Mouse (Mus musculus) hindbrain, embryonic 10.5 days (tissue): Measurements from ENCODE around the gene Gm10477. TPM values are rescaled to one million over a fixed set of nuclear protein-coding genes. Genes with fewer than 3 reads are reported as not detected.
"Not testable (repeated sequence)": the region's sequence is repeated elsewhere in the genome, so short reads cannot be mapped to it uniquely, and the experiment has no call there.

Experiments used
- DNase-seq: peaks from one replicate; pipeline ENCODE4 v3.0.0-alpha.2; 2017; ENCODE audit warnings: low spot score
- H3K27ac ChIP-seq: fragments of 300-500 bp; sonication (generic); 2 replicates; pipeline ENCODE4 v1.5.1; 2016; ENCODE audit warnings: mild to moderate bottlenecking, moderate library complexity
- H3K27me3 ChIP-seq: fragments of 300-500 bp; sonication (generic); 2 replicates; pipeline ENCODE4 v1.6.1; 2016; ENCODE audit warnings: mild to moderate bottlenecking; ENCODE audit not compliant: poor library complexity, insufficient read depth, severe bottlenecking
- H3K36me3 ChIP-seq: fragments of 300-500 bp; sonication (generic); 2 replicates; pipeline ENCODE4 v1.6.1; 2016; ENCODE audit warnings: mild to moderate bottlenecking, moderate library complexity
- H3K4me1 ChIP-seq: fragments of 300-500 bp; sonication (generic); replicated peaks from 2 replicates; pipeline ENCODE4 v1.6.1; 2016; ENCODE audit warnings: mild to moderate bottlenecking
- H3K4me3 ChIP-seq: fragments of 300-500 bp; sonication (generic); 2 replicates; pipeline ENCODE4 v1.5.1; 2016; ENCODE audit warnings: mild to moderate bottlenecking, moderate library complexity
- H3K9me3 ChIP-seq: fragments of 300-500 bp; sonication (generic); 2 replicates; pipeline ENCODE4 v1.6.1; 2016; ENCODE audit warnings: mild to moderate bottlenecking, moderate library complexity
- WGBS: fragments of 180-500 bp; shearing (Covaris S2); methylation state at CpG from one replicate; pipeline ENCODE4 v1.1.7; 2016; 5-methylcytosine and 5-hydroxymethylcytosine counted together
- polyA plus RNA-seq: library from polyadenylated mRNA; unstranded; fragments of >200 nt; fragmentation: Nextera tagmentation; extraction: Ambion mirVana; gene quantifications from 2 replicates; pipeline ENCODE4 v1.2.1, GENCODE M21; 2016

Gm10477 gene
- polyA plus RNA-seq: not detected in 2 replicates

DNA sequence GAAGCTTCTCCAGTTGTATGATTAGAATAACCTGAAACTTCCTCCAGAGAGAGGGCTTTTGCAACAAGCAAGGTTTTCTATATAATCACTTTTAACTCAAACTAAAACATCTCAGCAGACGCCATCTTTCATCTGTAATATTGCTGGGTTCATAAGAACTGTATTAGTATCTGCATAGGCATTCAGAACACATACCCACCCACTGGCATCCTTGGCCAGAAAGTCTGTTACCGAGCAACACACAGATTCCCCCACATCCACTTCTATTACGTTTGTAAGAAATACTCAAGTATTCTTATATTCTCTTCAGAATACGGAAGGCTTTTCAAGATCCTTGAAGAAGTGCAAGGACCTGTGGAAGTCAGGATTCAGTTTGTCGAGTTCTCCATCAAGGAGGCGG lies at the start of gene Gm10477:
Gene Gm10477 (plus strand): TSS at position 301 of the 400 bp plus-strand sequence.
- not testable (repeated sequence) for H3K27ac ChIP-seq, H3K9me3 ChIP-seq, H3K27me3 ChIP-seq, H3K36me3 ChIP-seq, DNase-seq, H3K4me3 ChIP-seq, H3K4me1 ChIP-seq
- WGBS: 90% methylated on average over 6 of the region's 6 CpGs

DNA sequence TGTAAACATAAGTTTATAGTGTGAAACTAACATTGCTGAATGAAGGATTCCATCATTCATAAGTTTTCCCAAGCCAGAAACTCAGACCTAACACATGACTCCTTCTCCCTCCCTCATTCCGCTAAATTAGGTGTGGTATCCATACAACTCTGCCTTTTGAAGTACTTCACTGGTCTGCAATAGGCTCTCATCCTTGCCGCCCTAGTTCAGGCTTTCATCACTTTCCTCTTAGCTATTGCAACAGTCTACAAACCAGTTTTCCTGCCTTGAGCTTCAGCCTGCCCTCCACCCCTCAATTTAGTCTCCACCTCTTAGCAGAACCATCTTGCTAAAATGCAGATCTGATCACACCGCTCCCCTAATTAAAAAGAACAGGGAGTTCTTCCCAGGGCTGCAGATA lies 47.0 kb upstream of the Gm10477 start:
- Histone ChIP-seq H3K27ac (no peak overlapping the region), H3K27me3 (no peaks in the 10 kb centered on the region), H3K9me3 (no peaks in the 10 kb centered on the region), H3K4me1 (no peaks in the 10 kb centered on the region), H3K36me3 (peaks cover 15% of the 10 kb centered on the region), H3K4me3 (no peak overlapping the region)
- WGBS: 88% methylated on average over 3 of the region's 3 CpGs
- no peak for DNase-seq

DNA sequence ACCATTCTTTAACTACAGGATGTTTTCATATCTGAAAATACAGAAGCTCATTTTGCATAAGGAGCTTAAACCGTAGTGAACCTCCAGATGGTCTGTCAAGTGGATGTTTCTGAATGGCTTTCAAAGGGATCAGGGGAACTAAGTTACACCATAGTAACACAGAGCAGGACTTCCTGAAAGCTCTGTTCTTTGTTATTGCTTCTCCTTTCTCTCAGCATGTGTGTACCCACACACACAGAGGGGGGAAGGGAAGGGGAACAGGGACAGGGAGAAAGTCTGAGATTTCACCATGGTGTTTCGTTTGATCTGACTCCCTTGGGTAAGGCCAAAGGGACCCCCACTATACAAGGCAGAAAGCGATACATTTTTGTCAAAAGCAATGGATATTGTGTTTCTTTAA lies 42.6 kb upstream of the Gm10477 start:
- WGBS: 62% methylated on average over 3 of the region's 3 CpGs

DNA sequence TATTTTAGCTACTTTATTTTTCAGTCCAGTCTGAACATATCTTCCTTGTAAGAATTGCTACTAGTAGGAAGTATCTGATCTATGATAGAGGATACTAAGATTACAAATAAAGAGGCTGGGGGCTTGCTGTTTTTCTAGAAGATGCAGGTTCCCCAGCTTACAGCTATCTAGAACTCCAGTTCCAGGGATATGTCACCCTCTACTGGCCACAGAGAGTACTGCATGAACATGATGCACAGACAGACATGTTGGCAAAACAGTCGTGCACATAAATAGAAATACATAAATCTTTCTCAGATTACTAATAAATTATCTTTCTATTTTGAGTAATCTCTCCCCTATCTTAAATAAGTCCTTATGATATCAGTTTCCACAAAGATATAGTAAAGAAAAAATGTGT lies 34.8 kb upstream of the Gm10477 start:
- Histone ChIP-seq H3K4me1 (no peaks in the 10 kb centered on the region), H3K27me3 (no peaks in the 10 kb centered on the region), H3K4me3 (no peak overlapping the region), H3K9me3 (no peaks in the 10 kb centered on the region), H3K36me3 (peaks cover 5% of the 10 kb centered on the region; the same call in 1 of the 2 replicates), H3K27ac (no peak overlapping the region)
- peak; percentile 55 for DNase-seq
- WGBS: 33% methylated on average over 1 of the region's 1 CpGs

More for the DNA sequence above, 42.6 kb upstream of the Gm10477 start:
- no peaks in the 10 kb centered on the region for H3K9me3 ChIP-seq
- H3K27ac ChIP-seq: no peak overlapping the region
- H3K27me3 ChIP-seq: no peaks in the 10 kb centered on the region
- DNase-seq: no peak
- H3K4me1 ChIP-seq: no peaks in the 10 kb centered on the region
- H3K4me3 ChIP-seq: no peak overlapping the region
- H3K36me3 ChIP-seq: peaks cover 25% of the 10 kb centered on the region

DNA sequence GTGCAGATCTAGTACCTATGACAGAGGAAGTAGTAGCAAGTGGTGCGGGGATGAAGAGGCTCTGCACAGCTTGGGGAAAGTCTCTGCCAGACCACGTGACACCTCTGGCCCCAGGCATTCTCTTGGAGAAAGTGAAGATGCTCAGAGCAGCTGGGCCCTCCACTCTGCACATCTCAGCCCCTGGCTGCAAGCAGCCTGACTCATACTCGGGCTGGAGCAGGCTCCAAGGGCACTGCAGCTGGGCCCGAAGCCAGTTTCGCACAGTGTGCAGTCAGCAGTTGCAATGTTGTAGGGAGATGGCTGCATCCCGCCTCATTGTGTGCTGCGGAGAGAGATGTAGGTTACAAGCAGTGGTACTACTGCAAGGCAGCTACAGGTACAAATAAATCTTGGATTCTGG lies 27.3 kb upstream of the Gm10477 start:
- H3K27ac ChIP-seq: no peak overlapping the region
- no peak overlapping the region for H3K4me3 ChIP-seq
- WGBS: 87% methylated on average over 7 of the region's 7 CpGs
- no peak for DNase-seq
- H3K4me1 ChIP-seq: no peaks in the 10 kb centered on the region
- H3K36me3 ChIP-seq: peaks cover 11% of the 10 kb centered on the region
- H3K9me3 ChIP-seq: no peaks in the 10 kb centered on the region
- H3K27me3 ChIP-seq: no peaks in the 10 kb centered on the region

DNA sequence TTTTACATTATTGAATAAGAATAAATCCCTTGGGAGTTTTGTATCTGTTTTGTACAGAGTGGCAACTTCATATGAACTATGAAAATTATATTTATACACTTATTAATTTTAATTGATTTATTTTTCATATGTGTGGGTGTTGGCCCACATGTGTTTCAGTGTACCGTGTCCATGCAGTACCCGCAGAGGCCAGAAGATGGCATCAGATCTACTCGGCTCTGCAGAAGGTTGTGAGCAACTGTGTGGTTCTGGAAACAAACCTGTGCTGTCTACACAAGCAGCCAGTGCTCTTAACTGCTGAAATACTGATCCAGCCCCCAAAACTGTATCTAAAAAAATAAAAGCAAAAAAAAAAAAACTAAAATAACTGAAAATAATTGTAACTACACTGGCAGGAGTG lies 6.7 kb downstream of the Gm10477 start:
- no peaks in the 10 kb centered on the region for H3K9me3 ChIP-seq
- H3K4me1 ChIP-seq: no peaks in the 10 kb centered on the region
- WGBS: 12% methylated on average over 3 of the region's 3 CpGs
- H3K27ac ChIP-seq: no peak overlapping the region
- DNase-seq: peak; percentile 51
- no peak overlapping the region for H3K4me3 ChIP-seq
- H3K36me3 ChIP-seq: no peaks in the 10 kb centered on the region
- H3K27me3 ChIP-seq: no peaks in the 10 kb centered on the region

DNA sequence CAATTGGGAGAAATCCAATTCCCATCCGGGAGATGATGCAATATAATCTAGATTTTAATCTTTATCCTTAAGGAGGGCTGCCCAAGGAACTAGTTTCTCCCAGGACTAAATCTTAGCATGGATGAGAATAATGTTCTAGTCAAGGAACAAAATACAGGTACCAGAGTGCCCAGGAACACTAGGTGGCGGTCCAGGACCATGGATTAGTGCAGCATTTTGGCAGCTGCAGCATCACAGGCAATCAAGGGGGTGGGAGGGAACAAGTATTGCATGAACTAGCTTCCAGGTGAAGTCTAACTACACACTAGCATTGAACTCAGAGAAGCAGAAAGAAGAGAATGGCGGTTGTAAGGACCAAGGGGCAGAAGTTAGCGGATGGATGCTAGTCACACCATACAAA lies 12.6 kb downstream of the Gm10477 start:
- 56% methylated on average over 4 of the region's 4 CpGs for WGBS
- H3K27me3 ChIP-seq: no peaks in the 10 kb centered on the region
- no peaks in the 10 kb centered on the region for H3K36me3 ChIP-seq
- no peaks in the 10 kb centered on the region for H3K9me3 ChIP-seq
- H3K27ac ChIP-seq: no peak overlapping the region
- peak; percentile 27 for DNase-seq
- no peaks in the 10 kb centered on the region for H3K4me1 ChIP-seq
- H3K4me3 ChIP-seq: no peak overlapping the region

DNA sequence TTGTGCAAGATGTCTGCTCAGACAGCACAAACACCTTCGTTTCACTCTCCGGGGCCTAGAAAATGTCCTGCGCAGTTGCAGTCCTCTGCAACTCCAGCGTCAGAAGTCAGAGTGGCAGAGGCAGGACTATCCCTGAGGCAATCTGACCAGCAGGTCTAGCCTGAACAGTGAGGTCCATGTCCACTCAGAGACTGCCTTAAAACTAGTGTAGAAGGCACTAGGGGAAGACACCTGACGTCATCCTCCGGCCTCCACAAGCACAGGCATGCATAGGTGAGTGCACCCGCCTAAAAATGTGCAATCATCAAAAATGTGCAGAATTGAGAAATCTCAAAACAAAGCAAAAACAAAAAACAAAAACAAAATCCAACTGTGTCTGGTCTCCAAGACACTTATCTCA lies 25.0 kb downstream of the Gm10477 start, which contains the start of gene Gm648:
Gene Gm648 (minus strand): TSS at position 101 of the 400 bp plus-strand sequence.
- no peak within 1 kb of the TSS for H3K4me3 ChIP-seq
- no peaks in the 10 kb centered on the region for H3K9me3 ChIP-seq
- H3K4me1 ChIP-seq: no peaks in the 10 kb centered on the region
- no peaks in the 10 kb centered on the region for H3K27me3 ChIP-seq
- DNase-seq: no peak
- no peak within 1 kb of the TSS for H3K27ac ChIP-seq
- no peaks in the 10 kb centered on the region for H3K36me3 ChIP-seq
- 95% methylated on average over 7 of the region's 7 CpGs for WGBS

DNA sequence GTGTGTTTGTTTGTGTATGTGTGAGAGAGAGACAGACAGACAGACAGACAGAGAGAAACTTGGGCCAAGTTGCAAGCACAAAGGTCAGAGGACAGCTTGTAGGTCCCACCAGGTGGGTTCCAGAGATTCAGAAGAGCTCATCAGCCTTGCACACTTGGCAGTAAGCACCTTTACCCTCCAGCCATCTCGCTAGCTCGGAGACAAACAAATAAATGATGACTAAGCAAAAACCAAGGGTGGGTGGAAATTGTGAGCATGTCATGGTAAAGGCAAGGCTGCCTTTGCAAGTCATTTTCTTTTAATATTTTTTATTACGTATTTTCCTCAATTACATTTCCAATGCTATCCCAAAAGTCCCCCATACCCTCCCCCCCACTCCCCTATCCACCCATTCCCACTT lies 29.0 kb downstream of the Gm10477 start:
- Histone ChIP-seq H3K36me3 (no peaks in the 10 kb centered on the region), H3K9me3 (no peaks in the 10 kb centered on the region), H3K27ac (no peak overlapping the region), H3K4me1 (no peaks in the 10 kb centered on the region), H3K4me3 (no peak overlapping the region), H3K27me3 (no peaks in the 10 kb centered on the region)
- 90% methylated on average over 3 of the region's 3 CpGs for WGBS
- no peak for DNase-seq

DNA sequence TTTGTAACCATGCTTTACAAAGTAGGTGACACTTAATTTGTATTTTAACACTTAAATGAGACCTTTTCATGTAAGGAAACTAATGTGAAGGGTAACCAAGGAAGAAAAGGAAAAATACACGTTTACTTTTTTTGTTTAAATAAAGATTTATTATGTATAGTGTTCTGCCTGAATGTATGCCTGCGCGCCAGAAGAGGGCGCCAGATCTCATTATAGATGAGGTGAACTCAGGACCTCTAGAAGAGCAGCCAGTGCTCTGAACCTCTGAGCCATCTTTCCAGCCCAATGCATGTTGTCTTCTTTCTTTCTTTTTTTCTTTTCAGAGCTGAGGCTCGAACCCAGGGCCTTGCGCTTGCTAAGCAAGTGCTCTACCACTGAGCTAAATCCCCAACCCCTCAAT lies 47.9 kb downstream of the Gm10477 start:
- no peak overlapping the region for H3K27ac ChIP-seq
- no peaks in the 10 kb centered on the region for H3K36me3 ChIP-seq
- H3K9me3 ChIP-seq: no peaks in the 10 kb centered on the region; the same call in 1 of the 2 replicates
- 20% methylated on average over 6 of the region's 6 CpGs for WGBS
- DNase-seq: peak; percentile 4
- H3K4me3 ChIP-seq: no peak overlapping the region
- H3K4me1 ChIP-seq: no peaks in the 10 kb centered on the region
- H3K27me3 ChIP-seq: no peaks in the 10 kb centered on the region

Other genes starting within 250 kb of the Gm10477 start
- 5.2 and 6.1 TPM in 2 replicates for gene Zfp449, start 178.3 kb upstream of the Gm10477 start, polyA plus RNA-seq
- 4.1 and 4.5 TPM in 2 replicates for gene Smim10l2a, start 150.2 kb upstream of the Gm10477 start, polyA plus RNA-seq
- 0.57 and 1.3 TPM in 2 replicates for gene Gm2174, start 76.8 kb upstream of the Gm10477 start, polyA plus RNA-seq
- gene Ints6l, start 69.9 kb upstream of the Gm10477 start, polyA plus RNA-seq: 19.4 and 23.9 TPM in 2 replicates
- gene Gm648, start 24.9 kb downstream of the Gm10477 start, polyA plus RNA-seq: not detected in 2 replicates
- 38.9 and 39.6 TPM in 2 replicates for gene Mmgt1, start 73.3 kb downstream of the Gm10477 start, polyA plus RNA-seq
- gene Slc9a6, start 85.0 kb downstream of the Gm10477 start, polyA plus RNA-seq: 13.3 and 15.6 TPM in 2 replicates
- gene Fhl1, start 207.0 kb downstream of the Gm10477 start, polyA plus RNA-seq: 81.0 and 87.1 TPM in 2 replicates